Mouse (Mus musculus): ENCODE measurements around the gene Greb1.
A peak's percentile ranks its signal among the peaks of the same experiment; 100 is the strongest.

Greb1 gene

DNA sequence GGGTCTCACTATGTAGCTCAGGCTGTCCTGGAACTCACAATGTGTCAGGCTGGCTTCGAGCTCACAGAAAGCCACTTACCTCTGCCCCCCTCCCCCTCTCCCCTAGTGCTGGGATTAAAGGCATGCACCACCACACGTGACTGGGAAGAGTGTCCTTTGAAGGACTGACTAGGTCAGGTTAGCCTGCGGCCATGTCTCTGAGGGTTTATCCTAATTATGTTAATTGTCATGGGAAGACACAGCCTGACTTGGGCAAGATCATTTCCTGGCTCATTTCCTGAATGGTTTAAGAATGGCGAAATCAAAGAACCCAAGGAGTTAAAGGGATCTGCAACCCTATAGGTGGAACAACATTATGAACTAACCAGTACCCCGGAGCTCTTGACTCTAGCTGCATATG lies 105.9 kb downstream of the Greb1 start:
- no peak for DNase-seq (ENCODE audit: low read depth, low spot score)

DNA sequence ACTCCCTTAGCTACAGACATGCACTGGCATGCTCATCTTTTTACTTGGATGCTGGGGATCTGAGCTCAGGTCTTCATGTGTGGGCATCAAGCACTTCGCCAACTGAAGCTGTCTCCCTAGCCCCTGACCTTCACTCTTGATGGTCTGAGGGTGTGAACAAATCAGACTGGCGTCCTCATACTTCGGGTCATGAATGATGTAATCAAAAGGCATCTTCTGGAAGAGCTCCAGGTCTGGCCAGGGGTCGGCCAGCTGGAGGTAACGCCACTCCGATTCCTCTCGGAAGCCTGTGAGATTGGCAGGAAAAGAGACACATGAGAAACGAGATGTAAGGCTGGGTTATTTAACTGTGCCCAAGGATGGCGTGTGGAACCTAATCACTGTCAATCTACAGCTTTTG lies 110.1 kb downstream of the Greb1 start:
- DNase-seq (ENCODE audit: low read depth, low spot score): no peak

DNA sequence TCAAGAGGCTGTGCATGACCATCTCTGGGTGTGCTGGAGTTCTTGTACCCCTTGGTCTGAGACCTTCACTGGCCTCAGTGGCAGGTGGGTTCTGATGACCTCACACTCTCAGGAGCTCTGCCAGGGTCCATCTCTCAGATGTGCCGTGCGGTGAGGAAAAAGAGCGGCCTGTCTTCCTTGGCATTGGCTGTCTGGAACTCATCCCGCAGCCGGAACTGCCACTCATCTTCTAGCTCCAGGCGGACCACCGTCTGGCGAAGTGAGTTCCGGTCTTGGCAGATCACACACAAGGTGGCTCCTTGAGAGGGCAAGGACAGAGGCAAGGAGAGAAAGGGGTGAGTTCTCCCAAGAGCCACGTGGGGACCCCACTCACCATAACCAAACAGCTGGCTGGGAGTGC lies 128.4 kb downstream of the Greb1 start:
- no peak for DNase-seq (ENCODE audit: low read depth, low spot score)

DNA sequence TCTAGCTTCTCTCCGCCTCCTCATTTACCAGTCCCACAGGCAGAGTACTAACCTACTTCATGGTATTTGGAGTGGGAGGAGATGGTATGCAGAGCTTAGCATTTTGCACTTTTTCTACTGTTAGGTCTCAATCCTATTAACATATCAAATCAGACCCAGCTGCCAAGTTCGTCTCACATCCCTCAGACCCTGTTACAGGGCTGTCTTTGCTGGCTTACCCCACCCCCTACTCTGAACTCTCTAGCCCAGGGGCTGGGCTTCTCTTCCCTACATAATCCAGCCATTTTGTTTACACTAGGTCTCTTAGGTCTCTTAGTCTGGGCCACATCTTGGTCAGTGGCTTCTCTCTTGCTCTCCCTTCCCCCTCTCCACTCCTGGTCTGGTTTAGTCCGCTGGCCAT lies 131.5 kb downstream of the Greb1 start:
- DNase-seq (ENCODE audit: low read depth, low spot score): no peak

DNA sequence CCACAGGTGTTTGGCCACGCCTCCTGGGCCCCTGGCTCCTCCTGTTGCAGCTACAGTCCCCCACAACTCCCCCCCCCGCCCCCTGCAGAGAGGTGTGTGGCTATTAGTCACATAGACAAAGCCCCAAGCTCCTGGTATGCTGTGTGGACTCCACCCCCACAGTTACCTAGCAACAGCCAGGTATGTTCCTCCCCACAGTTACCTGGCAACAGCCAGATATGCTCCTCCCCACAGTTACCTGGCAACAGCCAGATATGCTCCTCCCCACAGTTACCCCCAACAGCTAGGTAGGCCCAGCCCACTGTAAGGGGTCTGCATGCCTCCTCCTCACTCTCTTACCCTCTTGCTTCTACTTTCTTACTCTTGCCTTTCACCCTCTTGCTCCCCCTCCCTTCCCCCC lies 135.7 kb downstream of the Greb1 start:
- no peak for DNase-seq (ENCODE audit: low read depth, low spot score)

DNA sequence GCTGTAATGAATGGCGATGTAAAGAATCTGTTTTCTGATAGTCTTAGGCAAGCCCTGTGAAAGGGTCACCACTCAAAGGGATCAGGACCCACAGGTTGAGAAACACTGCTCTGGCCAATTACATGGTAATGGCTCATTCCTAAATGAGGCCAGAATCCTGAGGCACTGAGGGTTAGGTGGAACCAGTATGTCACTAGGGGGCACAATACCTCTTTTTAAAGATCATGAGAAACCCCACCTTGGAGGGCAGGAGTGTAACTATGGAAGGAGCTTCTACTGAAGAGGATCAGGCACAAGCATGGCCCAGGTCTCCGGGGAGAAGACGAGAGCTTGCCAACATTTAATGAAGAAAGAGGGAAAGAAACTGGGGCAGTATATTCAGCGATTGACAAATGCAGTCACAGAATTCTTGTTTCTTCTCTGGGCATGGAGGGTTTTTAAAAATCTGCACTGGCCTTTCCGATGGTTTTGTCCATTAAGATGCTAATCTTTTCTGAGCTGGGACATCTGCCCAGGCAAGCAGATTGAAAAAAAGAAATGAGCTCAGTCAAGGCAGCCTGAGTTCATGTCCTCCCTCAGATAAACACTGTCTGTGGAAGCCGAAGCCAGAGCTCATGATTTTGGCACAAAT lies 137.6 kb downstream of the Greb1 start:
- DNase-seq (ENCODE audit: low read depth, low spot score): no peak

DNA sequence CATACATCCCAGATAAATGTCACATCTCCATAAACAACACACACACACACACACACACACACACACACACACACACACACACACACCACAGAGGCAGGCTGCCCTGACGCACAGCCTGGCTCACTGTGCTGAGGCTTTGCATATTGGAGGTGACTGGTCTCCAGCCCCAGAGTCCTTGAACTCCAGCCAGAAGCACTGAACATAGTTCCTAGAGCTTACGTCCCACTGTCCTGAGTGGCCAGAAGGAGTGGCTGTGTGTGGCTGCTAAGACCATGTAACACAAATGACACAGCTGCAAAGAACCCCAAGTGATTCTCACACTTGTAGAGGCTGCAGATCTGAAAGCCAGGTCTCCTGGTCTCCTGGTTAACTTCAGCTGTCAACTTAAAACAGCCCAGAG lies 138.8 kb downstream of the Greb1 start:
- no peak for DNase-seq (ENCODE audit: low read depth, low spot score)

DNA sequence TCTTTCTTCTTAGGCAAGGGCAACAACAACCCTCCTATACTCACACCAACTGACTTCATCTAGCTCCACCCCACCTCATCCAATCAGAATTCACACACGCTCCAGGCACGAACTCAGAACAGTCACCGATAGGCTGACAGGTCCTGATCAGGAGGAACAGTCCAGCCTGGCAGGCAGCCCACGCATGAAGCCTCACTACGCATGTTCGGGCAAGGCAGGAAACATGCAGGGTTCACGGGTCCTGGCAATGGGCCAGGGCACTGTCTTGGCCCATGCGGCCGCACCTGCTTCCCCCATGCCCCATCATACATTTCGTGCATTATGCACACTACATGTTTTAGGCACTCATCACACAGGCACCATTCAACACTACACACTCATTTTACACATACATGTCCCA lies 139.2 kb downstream of the Greb1 start:
- no peak for DNase-seq (ENCODE audit: low read depth, low spot score)

DNA sequence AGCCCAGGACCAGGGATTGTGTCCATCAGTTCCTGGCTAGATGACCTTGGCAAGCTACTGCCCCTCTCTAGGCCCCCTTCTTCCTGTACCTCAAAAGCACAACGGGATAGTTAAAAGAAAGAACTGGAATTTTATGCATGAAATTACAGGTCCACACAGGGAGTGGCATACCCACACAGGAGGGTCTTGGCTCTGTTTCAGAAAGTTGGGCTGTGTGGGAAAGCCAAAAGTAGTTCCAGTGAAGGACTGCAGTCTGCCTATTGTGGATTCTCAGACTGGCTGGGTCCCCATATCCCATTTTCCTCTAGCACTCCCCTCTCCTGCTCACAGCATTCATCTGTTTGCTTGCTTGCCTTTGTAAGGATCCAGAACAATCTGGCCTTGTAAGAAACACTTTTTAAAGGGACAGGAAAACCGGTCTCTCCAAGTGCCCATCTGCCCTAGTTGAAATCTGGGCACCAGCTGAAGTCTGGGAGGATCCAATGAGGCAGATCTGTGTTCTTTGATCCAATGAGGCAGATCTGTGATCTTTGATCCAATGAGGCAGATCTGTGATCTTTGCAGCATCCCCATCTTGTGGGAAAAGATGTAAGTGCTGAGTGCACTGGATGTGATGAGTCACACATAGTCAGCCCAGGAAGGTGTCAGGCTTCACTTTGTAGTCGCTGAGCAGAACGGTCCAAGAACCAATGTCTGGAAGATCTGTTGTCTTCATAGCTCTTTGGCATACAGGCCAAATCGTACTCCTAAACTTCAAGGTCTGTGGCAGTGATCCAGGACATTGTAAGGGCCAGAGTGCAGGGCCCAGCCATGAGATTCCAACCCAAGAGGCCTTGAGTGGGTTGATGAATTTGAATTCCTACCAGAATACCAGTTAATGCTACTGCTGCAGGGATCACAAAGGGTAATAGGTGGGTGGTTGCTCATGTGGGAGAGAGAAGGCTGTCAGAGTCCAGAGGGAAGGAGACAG lies 143.5 kb downstream of the Greb1 start:
- no peak for DNase-seq (ENCODE audit: low read depth, low spot score)

DNA sequence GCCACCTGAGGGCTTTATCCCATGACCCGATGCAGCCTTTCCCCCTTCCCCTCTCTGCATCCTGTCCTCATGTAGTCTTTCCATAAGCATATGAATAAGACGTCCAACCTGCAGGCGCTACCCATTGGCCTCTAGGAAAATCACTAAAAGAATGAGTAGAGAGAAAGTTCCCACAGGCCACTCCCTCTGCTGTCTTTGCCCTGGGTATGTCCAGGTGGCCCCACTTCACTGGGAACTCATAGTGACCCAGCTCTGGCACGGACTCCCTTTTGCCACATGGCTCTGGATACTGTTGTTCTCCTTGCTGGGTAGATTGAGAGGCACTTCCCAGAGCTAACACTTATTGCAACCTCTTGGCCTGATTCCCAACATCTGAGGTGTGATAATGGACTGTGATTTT lies 145.1 kb downstream of the Greb1 start:
- no peak for DNase-seq (ENCODE audit: low read depth, low spot score)

DNA sequence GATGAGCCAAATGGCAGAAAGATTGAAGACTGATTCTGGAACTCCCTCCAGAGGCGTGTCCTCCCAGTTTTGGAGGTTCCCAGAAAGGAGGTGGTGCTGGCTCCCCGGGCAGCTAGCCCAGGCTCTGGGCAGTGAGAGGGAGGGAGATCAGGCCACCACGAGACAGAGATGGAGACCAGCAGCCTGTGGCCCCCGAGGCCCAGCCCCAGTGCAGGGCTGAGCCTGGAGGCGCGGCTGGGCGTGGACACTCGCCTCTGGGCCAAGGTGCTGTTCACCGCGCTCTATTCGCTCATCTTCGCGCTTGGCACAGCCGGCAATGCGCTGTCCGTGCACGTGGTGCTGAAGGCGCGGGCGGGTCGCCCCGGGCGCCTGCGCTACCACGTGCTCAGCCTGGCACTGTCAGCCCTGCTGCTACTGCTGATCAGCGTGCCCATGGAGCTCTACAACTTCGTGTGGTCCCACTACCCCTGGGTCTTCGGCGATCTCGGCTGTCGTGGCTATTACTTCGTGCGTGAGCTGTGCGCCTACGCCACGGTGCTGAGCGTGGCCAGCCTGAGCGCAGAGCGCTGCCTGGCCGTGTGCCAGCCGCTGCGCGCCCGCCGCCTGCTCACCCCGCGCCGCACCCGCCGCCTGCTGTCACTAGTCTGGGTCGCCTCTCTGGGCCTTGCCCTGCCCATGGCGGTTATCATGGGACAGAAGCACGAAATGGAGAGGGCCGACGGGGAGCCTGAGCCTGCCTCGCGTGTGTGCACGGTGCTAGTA lies 147.2 kb downstream of the Greb1 start, which contains the start of gene Ntsr2:
Ntsr2 (plus strand) TSS at position 51 of the 762 bp plus-strand sequence.
- DNase-seq (ENCODE audit: low read depth, low spot score): peak; percentile 34

DNA sequence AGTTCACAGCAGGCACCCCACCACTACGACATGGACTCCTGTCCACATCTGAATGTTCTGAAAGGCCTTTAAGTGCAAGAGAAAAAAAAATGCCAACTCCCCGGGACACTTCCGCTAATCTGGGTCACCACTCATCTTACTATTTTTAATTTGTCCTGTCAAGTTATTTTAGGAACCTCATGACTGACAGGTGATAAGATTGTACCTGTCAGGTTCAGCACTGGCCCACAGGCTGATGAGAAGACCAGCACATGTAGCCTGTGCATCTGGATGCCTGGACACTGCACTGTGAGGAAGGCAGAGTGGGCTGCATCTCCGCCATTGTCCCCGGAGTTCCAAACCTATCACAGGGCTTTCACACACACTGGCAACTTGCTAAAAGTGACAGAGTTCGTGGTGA lies 150.9 kb downstream of the Greb1 start:
- DNase-seq (ENCODE audit: low read depth, low spot score): no peak

DNA sequence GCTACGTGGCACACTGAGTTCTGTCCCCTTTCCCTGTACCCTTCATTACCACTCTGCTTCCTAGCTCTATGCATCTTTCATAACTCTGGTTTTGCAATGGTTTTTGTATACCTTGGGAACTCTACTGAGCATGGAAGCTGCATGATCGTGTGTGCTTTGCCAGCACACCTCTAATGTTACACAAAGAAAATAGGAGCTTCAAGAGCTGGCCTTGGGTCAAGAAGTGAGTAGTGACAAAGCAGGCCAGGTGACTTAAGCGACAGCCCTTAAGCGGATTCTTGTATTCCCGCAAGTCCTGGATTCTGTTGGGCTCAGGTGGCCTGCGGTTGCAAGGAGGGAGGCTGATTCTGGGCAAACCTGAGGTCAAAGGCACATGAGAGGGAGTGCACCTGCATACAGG lies 152.4 kb downstream of the Greb1 start:
- no peak for DNase-seq (ENCODE audit: low read depth, low spot score)

DNA sequence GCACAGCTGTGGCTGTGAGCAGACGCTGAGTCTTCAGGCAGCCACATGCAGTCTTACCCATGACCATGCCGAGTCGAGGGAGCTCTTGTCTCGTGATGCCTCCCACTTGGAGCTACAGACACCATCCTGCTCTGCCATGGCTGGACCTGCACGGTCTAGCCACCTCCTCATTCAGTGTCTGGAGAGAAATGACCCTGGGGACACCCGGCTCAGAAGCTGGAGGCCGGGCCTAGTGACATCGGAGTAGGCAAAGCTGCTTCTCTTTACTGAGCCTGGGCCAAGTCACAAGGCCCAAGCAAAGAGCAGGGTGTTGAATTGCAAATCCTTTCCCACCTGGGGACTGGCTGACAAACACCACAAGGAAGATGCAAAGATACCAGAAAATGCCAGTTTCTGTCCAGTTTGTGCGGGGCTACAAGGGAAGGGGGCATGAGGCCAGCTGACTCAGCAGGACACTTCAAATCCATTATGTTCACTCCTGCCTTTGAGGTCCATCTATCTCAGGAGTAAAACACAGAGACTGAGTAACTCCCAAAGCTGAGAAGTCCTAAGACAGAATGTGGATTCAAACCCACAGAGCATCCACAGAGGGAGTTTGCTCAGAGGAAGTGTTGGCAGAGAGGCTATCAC lies 153.8 kb downstream of the Greb1 start:
- DNase-seq (ENCODE audit: low read depth, low spot score): no peak

DNA sequence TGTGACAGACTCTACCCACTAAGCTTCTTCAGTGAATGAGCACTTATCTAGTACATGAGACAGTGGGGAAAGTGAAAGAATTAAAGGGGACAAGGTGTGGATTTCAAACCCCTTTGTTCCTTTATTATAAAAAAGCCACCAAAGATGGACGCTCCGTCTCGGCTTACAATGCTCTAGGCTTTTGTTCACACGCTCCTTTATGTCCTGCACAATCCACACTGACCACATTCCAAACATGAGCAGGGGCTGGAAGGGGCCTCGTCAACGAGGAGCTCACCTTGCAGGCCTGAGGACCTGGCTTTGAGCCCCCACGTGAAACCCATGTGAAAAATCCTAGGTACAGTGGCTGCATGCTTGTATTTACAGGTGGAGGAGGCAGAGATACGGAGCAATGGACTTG lies 156.0 kb downstream of the Greb1 start:
- no peak for DNase-seq (ENCODE audit: low read depth, low spot score)

DNA sequence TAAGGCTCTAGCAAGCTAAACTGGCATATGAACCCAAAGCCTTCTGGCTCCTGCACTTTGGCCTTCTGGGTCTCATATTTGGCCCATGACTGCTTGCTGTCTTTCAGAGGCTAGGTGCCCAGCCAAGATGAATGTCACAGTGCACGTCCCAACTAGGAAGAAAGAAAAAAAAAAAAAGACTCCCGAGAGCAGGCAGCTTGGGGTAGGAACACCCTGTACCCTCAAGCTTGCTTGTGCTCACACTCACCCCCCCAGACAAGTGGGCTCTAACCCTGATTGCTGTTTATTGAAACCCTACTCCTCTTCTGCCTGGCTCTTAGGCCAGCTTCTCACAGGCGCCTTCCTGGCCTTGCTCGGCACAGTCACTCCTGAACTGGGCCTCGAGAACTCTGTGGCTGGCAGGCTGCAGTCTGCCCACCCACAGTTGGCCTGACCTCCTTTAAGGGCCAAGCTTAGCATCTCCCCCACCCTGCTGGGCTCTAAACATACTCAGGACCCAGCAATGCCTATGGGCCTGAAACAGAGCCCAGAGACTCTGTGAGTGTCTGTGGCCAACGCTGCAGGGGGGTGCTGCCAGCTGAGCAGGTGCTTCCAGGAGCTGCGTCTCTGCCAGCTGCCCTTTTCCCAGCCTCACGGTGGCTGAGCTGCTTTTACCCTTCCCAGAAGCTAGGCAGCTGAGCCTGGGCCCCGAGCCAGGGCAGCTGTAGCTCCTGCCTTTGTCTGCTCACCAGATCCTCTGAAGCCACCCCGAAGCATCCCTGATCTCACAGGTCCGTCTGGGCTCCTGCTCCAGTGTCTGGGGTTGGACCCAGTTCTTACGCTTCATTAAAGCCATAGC lies 157.0 kb downstream of the Greb1 start:
- DNase-seq (ENCODE audit: low read depth, low spot score): peak; percentile 28

DNA sequence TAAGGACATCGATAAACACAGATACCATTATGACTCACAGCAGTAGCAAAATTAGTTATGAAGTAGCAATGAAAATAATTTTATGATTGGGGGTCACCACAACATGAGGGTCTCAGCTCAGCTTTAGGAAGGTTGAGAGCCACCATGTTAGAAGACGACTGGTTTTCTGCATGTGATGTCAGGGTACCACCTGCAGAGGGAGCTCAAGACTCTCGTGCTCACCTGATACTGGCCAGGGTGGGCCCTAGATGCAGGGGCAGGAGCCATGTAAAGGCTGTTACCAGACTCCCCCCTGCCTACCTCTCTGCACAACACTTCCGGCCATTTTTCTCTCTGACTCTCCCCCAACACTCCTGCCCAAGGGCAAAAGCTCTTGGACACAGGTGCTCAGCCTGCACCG lies 158.7 kb downstream of the Greb1 start:
- no peak for DNase-seq (ENCODE audit: low read depth, low spot score)

DNA sequence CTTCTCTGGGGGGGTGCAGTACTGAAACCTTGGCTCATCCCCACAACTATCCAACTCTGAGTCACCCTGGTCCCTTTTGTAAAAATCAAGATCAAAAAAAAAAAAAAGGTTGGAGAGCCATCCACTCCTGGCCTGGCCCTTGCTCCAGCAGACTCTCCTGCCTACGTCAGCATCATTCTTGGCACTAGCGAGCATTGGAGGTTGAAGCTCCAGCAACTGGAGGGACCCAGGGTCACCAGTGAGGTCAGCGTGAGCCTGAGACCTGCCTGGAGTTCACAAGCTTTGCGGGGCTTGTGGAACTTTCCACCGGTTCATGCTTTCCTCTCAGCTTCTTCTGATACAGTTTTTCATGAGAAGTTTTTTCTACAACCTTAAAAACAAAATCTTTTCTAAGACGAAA lies 160.6 kb downstream of the Greb1 start:
- DNase-seq (ENCODE audit: low read depth, low spot score): no peak

DNA sequence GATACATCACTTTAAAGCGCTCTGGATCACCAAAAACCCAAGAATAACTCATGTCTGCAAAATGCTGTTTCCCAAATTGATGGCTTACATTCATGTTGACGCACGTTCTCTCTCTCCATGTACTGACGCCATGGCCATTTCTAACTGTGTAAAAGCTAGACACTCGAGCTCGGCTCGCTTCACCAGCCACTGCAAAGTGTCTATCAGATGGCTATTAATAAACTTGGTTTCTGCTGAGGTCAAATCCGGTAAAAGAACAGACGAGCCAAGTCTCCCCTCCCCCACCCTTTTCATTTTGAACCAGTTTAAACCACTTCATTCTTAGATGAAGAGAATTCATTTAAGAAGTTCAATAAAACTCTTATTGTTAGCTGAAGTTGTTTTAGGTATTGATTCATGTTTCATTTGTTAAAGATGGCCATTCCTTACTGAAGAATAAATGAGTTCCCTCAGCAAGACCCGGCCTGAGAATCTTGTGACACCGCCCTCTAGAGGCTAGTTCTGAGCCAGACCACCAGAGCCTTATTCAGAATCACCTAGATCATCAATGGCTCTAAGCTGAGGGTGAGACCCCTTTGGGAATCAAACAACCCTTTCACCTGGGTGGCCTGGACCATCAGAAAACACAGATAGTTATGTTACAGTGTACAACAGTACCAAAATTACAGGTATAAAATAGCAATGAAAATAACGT lies 161.5 kb downstream of the Greb1 start:
- no peak for DNase-seq (ENCODE audit: low read depth, low spot score)

DNA sequence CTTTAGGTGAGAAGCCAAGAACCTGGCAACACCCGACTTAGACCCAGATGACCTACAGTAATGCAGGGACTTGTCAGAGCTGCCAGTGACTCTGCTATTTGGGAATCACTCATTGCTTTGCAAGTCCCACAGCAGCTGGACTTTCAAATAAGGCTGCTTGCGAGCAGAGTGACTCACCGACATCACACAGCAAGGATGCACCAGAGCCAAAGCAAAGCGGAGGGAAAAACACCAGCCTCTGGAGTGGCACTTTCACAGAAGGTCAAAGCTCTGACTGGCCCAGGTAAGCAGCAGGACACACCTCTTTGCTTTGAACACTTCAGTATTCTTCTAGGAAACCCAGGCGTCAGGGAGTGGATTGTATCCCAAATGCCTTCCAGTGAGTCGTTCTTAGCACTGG lies 164.9 kb downstream of the Greb1 start:
- DNase-seq (ENCODE audit: low read depth, low spot score): no peak
